Mouse (Mus musculus) lung, adult 18-20 months (tissue): ENCODE results near the gene Ptges2.
A peak's percentile ranks its signal among the peaks of the same experiment; 100 is the strongest.

Experiments used
- DNase-seq, 2 experiments: peaks; one replicate each; pipeline ENCODE4 v3.0.0; 2022; ENCODE audit warnings: mixed read lengths in 2 of 2

The Ptges2 gene

DNA sequence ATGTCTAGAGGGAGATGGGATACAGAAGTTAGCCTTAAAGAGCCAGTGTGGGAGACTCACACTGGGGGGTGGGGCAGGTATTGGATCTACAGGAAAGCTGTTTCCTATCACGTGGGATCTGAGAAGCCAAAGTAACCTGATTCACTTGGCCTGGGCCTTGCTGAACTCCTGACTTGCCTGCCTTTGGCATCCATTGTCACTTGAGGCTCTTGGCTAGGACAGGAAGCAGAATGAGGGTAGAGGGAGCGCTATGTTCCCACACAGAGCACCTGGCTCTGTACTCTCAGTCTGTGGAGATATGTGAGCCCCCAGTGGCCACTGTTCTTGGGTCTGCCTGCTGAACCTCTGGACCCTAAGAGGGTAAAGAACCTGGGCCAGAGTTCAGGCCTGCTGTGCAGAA, 20.9 kb downstream of the Ptges2 start:
- no peak for DNase-seq

DNA sequence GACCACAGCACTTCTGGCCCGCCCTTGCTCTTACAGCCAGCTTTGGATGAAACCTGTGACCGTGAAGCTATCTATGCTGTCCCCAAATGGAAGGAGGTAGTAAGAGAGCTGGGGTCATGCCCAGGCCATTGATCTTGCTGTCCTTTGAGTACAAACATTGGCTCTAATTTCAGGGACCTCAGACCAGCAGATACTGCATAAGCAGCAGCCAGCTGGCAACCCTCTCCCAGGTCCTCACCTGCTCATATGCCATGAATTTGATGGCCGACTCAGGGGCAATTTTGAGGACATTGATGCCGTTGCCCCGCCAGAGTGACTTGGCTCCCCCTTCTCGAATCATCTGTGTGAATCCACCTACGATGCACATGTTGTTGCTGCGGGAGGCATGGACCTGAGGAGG, 21.8 kb downstream of the Ptges2 start:
- DNase-seq = no peak

DNA sequence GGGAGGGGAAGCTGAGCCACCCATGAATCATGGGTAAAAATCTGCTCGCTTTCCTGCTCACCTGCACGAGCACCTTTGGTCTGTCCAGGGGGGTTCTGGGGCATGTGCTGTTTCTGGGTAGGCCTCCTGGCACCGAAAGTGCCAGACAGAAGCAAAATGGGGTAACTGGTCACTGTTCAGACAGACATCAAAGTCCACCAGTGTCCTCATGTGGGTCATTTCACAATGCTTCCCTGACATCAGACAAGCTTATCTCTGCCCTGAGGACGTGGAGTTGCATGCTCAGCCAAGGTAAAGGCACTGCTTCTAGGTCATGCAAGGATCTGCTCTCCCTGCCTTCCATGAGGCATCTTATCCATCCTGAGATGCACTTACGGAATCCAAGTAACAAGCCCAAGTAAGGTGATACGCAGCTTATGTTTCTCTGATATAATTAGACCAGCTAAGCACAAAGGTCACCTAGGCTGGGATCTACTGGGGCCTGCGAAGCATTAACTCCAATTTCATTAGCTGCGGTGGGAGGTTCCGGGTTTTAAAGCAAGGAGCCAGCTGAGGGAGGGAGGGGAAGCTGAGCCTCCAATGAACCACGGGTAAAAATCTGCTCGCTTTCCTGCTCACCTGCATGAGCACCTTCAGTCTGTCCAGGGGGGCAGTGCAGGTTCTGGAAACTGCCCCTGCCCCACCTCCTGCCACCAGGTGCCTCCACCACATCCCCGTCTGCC, 22.9 kb downstream of the Ptges2 start:
- no peak for DNase-seq

DNA sequence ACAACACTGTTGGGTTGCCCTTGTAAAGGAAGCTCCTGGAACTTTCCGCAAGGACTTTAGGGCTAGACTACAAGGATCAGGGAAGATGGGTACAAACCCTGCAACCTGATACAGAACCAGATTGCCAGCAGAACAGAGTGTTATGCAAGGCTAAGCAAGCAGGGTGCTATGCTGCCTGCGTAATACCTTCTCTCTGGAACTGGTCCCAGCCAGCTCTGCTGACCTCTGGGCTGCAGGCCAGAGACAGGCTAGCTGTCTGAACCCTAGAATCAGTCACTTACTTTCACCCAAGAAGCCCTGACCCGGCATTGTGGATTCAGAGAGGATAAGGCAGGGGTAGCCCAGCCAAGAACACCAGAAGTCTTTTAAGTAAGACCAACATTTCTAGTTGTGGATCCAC, 23.7 kb downstream of the Ptges2 start:
- peak; percentile 87 to 91 for DNase-seq

DNA sequence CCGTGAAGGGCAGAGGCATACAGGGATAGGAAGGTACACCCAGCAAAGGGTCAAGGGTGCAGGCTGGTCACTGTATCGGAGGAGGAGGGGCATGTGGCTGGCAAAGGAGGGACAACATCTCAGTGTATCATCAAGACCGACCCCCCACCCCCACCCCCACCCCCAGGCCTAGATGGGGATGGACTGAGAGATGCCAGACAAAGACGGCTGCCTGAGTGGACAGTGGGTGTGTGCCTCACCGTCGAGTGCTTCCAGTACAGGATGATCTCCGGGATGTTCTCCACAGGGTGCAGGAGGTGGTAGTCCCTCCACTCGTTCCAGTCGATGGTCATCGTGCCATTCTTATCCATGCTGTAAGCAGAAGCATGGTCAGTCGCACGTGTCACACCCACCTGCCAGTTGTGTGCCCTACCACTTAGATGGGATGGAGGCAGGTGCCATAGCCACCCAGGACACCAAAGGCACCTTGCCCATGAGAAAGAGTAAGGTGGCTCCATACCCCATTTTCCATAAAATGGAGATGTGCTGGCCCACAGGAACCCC, 24.4 kb downstream of the Ptges2 start:
- no peak for DNase-seq

DNA sequence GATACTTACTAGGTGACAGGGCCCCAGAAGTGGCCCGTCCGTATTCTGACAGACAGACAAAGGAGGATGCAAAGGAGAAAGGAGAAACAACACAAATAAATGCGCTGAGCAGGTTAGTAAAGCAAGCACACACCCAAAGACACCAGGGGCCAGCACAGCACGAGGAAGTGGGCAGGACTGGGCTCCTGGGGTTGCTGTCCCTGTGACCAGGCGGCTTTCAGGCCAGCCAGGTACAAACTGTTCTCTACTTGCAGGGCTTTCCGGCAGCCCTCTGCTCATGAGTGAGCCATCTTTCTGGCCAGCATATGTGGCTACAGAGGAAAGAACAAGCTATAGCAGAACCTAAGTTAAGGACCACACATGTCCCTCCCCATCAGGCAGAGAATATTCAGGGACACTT, 25.0 kb downstream of the Ptges2 start:
- DNase-seq = no peak

DNA sequence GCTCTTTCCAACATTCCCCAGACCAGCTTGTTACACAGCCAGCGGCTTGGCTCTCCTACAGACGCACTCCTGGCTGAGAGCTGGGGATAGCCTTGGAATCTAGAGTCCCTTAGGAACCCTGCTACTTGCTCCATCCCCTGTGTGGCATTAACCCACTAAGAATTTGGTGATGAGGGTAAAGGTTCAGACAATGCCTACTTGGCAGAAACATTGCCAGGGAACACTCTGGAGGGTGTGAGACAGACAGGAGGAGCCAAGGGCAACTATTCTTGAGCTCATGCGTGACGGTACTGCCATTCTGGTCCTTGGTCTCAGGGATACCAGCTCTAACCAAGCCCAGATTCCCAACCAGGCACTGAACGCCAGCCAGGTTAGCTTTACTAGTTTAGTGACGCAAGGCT, 26.2 kb downstream of the Ptges2 start:
- DNase-seq = no peak

DNA sequence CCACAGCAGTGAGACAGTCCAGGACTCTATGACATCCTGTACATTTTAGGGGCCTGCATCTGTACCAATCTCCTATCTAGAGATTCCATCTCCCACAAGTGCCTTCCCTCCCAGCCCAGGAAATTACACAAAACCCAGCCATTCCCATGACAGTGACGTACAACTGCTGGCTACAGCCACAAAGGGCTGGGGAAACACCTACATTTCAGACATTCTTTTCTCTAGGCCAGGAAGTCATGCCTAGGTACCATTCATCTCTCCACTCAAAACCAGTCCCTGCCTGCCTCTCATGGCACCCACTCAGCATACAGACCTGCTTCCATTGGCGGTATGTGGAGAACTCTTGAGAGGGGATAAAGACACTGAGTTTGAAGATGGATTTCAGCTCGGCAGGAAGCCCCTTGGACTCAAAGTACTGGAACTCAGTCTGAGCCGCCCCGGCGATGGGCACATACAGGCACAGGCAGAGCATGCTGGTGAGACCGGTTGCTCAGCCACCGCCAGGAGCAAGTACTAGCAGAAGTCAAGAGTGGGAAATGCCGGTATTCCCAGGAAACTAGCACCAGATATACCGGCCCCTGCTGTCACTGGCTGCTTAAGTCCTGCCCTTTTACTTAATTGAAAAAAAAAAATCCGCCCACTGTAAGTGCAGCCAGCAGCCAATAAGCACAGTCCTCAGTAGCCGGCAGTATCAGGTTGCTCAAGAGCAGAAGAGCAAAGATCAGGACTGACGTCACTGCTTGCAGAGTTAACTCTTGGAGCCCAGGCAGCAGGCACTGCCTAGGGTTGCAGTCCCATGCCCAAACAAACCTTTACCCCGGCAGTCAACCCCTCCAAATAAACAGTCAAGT, 28.0 kb downstream of the Ptges2 start:
- DNase-seq = peak; percentile 86 to 90

DNA sequence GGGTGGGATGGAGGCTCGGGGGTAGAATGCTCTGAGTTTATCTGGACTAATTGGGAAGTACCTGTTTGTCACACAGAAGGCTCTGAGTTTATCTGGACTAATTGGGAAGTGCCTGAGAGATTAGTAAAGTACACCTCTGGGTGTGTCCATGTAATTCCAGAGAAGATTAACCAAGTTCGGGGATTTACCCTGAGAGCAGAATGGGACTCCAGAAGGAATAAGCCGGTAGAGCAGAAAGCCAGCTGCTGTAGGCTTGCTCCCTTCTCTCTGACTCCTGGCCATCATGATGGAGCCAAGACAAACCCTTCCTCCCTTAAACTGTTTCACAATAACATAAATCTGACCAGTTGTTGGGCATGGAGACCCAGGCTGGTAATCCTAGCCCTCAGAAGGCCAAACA, 29.1 kb downstream of the Ptges2 start:
- DNase-seq = no peak

DNA sequence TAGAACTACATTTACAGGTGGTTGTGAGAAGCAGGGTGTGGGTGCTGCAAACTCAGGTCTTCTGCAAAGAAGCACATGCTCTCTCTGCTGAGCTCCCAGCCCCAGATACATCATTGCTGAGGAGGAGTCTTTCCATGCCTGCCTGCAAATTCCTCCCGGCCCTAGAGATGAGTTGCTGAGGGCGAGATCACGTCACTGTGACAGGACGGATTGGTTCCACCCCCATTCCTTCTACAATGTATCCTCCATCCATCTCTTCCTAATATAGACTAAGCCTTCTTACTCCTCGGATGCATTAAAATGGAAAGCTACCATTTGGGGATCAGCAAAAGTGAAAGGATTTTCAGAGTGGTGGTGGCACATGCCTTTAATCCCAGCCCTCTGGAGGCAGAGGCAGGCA, 29.9 kb downstream of the Ptges2 start:
- DNase-seq = no peak

DNA sequence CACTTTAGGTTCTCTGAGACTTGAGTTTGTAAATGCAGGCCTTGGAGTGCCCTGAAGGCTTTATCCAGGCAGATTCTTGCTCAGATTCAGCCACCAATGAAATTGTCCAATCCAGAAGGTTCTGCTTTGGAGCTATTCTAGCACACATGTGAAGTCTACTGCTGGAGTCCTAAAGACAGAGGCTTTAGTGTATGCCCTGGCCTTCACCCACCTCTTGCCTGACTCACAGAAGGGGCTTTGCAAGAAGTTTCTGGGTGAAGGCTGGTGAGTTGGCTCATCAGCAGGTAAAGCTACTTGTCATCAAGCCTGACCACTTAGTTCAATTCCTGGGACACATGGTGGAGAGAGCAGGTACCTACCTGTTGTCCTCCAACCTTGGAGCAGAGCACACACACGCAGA, 30.4 kb downstream of the Ptges2 start:
- DNase-seq = no peak

DNA sequence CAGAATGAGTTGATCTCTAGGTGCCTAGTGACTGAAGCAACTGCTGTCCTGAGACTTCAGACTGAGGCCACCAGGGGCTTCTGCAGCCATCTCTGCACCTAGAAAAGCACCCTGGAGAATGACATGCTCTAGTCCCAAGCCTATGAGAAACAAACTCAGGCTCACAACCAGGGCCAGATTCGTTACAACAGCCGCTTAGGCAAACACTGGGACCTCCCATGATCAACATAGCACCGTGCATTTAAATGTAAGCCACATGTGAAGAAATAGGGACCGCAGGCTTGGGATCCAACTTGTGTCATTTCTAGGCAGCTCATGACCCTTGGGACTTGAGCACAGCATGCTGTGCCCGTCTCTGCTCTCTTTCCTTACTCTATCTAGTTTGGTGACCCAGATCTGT, 32.0 kb downstream of the Ptges2 start:
- no peak for DNase-seq

DNA sequence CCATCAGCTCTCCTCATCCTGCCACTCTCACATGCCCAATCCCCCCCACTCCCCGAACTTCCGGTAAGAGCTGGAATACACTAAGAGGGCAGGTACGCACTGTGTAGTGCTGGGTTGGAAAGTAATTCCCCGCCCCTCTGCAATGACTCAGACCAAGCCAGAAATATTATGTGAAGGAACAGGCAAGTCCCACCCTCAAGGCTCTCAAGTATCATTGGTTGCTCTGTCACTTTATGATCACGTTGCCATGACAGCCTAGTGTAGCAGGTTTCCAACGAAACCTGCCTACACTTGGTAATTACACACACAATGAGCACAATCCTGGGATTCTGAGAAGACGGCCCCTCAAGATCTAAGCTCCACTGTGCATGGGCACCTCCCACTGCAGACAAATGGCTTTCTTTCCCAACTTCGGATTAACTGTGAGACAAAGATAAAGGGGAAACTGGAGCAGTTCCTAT, 32.6 kb downstream of the Ptges2 start:
- DNase-seq = peak; percentile 72 to 87

DNA sequence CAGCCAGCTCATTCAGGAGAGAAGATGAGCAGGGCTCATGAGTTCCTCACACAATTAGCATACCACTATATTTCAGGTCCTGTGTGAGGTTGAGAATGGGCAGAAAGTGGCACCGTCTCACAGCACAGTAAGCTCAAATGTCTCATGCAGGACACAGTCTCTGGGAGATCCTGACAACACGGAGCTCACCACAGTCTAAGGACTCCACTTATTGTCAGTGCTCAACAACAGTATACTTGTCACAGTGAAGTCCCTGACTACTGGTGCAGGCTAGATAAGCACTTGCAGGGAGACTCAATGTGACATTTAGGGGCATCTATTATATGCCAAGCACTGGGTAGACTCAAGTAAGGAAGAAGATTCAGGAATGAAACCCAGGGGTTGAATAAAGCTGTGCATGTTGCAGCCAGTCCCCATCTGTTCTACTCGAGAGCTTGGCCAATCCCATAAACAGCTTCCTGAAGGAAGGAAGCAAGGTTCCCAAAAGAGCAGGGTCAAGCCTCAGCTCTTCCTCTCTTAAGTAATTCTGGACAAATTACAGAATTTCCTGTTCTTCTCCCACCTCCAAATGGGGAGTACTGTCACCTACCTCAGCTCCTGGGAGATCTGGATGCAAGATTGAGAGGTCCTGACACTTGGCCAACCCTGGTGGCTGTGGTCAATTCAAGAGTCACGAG, 33.7 kb downstream of the Ptges2 start:
- DNase-seq = no peak

DNA sequence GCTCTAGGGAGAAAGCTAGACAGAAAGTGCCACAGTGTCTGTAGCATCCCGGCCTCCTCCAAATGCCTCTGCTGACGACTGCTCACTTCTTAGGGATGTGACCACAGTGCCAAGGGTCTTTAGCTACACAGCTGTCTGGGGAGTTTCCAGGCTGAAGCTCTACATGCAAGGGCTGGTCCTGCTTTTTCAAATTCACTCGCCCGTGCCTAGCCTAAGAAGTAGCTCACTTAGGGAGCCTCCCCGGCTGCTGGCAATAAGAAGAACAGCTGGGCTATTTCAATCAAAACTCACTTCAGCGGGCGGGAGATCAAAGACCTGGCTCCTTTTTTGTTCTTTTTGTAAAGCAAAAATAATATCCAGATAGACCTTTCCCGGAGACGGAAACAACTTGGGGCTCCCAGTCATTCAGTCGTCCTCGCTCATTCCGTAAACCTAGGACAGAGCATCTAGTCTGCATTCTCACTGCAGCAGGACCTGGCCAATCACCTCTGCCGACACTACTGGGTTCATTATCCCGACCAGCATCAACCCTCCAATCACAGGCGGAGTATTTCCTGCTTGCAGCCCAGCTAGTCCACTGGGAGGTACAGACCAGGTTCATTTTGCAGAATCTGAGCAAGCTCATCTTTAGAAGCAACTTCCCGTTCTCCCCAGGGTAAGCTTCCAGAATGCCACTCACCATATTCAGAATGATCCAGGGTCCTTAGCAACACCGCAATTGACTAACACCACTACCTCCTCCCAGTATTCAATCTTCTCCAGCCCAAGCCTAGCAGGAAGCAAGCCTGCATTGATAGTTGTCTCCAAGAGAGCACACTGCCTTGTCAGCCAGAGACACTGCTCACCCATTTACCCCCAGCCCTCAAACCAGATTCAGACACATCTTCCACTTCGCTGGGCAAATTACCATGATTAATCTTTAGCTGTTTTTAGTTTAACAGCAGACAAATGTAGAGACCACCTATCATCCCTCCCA, 35.3 kb downstream of the Ptges2 start:
- DNase-seq = peak; percentile 59 to 65

DNA sequence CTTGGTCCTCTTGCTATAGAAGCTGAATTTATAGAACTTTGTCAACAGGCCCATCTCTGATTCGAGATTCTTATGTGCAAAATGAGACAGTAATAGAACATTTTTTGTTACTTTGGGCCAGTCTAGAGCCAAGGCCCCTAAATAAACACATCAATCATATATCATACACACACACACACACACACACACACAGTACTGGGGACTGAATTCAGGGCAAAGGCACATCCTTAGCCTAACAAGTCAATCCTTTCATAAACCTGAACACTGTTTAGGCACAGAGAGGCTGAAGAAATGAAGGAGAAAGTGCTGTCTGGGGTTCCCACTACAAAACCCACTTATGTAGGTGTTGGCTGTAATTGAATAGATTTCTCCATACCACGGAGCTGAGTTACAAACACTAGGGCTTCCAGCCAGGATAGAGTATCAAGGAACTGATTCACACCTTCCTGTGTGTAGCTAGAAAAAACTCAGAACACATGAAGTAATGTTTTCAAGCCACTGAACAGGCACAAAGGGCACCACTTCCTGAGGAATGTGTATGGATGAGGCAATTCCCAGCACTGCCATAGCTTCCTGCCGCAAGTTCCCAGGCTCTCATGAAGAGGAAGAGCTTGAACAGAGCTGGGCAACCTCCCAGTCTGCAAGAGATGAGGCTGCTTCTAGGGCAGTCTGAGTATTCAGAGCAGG, 41.1 kb downstream of the Ptges2 start:
- DNase-seq = peak; percentile 67 to 82

DNA sequence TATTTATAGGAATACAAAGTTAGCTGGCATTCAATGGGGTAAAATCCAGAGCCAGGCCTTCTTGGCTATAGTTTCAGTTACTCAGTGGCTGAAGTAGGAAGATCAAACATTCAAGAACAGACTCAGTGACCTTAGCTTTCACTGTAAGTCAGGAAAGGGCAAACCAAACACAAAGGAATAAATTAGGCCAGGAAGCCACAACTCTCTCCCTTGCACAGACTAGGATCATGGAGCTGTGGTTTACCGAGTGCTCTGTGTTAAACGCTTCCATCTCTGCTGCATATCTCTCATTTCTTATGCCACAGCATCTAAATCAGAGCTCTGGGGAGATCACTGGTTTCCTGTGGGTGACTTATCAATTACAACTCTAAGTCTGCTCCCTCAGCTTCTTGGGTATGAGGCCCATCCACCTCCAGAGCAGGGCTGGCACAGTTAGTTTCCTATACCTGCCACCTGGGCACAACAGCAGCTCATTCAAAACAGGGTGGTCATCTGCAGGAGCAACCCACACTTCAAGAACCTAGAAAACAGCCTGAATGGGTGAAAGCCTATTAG, 42.0 kb downstream of the Ptges2 start:
- no peak for DNase-seq

DNA sequence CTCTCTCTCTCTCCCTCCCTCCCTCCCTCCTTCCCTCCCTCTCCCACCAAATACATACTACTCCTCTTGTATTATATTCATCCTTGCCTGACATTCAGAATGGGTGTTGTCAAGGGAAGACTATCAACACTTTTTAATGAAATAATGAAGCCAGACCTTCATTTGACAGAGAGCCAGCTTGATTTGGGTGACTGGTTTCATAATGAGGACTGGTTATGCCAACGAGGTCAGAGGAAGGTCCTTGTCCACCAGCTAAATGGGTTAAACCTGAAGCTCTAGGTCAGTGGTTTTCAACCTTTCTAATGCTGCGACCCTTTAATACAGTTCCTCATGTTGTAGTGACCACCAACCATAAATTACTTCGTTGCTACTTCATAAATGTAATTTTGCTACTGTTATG, 43.0 kb downstream of the Ptges2 start:
- DNase-seq = no peak

DNA sequence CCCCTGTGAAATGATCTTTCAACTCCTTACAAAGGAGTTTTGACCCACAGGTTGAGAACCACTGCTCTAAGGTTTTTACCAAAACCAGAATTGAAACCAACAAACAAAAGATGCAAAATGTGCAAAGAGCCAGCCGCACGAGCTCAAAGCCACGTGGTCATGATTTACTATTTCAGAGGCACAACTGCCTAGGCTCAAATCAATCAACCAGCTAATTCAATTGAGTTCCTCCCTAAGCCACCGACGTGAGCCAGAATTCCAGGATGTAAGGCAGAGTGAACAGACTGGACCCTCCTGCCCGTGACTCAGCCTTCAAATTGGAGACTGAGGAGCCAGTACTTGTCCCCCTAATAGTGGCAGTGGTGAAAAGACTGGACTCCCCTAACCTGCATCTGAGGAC, 43.5 kb downstream of the Ptges2 start:
- DNase-seq = no peak

DNA sequence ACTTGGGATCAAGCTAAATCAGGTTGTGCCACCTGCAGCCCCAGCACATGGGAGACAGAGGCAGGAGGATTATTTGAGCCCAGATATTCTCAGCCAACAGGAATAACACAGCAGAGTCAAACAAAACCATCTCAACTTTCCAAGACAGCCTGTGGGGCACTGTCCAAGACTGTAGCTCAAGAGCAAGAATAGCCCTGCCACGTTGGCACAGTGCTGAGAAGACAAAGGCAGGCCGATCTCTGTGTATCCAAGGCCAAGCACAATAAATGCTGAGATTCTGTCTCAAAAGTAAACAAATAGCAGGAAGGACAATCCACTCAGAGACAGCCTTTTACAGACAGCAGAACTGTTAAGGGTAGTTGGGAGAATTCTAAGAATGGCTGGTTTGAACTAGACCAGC, 44.5 kb downstream of the Ptges2 start:
- no peak for DNase-seq

DNA sequence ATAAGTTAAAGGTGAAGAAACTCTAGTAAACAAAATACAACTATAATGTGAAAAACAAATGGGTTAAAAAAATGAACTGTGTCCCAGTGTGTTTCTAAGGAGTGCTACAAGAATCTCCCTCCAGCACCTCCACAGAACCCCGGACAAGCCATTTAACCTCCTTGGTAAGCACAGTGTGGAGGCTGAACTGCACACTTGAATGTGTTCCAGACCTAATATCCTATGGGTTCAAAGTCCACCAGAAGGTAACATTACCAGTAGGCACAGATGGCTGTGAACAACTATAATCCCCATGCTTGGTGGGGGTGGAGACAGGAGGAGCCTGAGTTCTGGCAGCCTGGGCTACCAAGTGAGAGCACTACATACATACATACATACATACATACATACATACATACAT, 44.9 kb downstream of the Ptges2 start:
- DNase-seq = no peak
